Mouse (Mus musculus): ENCODE results near the gene Commd8.

Commd8 gene

DNA sequence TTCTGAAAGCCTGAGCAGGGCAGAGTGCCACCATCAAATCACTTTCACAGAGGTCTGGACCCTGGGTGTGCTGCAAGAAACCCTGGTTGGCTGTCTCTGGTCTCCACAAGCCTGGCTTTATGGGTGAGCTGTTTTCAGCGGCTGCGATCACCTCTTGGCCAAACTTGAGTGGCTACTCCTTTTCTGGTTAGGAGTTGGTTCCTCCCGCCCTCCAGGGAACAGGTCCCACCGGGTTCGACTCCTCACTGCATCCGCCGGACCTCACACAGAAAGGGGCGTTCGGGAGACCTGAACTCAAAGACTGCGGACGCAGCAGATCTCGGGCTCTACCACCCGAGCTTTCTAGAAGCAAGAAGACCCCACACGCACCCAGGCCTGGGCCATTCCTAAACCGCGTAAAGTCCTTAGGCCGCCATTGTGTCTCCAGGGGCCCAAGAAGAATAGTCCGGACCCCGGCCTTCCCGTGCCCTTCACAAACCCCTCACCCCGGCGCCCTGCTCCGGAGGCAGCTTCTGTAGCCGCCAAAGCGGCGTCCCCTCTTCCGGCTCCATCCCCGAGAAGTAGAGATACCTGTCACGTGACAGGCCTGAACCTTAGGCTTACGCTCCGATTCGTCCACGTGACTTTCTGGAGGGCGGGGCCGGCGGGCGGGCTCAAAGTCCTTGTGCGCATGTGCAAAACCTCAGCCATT, at the start of gene Commd8:
Gene Commd8 (minus strand): TSS at position 596 of the 691 bp plus-strand sequence.
- peak; percentile 95 for DNase-seq (ENCODE audit: low read depth, low spot score)

DNA sequence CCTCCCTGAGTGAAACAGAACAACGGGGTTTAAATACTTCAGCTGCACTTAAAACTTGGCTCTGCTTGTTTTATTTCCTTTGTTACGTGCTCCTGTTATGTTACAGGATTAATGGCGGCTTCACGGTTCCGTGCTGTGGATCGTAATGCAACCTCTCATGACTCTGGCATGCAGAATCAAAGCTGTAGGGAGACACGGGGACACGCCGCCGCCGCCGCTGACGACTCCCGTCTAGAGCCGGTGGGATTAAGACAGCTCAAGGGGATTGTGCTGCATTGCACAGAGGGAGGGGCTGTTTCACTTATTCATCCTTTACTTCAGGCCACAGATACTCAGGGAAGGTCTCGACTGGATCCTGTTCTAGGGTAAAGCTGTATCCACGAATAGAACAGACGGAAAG, 43.8 kb upstream of the Commd8 start:
- no peak for DNase-seq (ENCODE audit: low read depth, low spot score)

DNA sequence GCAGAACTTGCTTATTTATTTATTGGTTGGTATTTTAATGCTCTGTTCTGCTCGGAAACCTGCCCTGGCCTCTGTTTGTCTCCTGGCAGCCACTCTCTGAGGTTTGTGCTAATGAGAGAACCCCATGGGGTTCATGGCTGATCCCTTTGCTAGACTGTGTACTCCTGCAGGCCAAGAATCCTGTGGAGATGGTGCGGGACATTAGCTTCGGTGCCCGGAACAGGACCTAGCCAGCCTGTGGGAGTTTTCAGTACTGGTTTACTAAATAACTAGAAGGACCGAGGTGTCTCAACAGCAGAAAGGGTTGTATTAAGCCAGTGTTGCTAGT, 42.8 kb upstream of the Commd8 start:
- no peak for DNase-seq (ENCODE audit: low read depth, low spot score)

DNA sequence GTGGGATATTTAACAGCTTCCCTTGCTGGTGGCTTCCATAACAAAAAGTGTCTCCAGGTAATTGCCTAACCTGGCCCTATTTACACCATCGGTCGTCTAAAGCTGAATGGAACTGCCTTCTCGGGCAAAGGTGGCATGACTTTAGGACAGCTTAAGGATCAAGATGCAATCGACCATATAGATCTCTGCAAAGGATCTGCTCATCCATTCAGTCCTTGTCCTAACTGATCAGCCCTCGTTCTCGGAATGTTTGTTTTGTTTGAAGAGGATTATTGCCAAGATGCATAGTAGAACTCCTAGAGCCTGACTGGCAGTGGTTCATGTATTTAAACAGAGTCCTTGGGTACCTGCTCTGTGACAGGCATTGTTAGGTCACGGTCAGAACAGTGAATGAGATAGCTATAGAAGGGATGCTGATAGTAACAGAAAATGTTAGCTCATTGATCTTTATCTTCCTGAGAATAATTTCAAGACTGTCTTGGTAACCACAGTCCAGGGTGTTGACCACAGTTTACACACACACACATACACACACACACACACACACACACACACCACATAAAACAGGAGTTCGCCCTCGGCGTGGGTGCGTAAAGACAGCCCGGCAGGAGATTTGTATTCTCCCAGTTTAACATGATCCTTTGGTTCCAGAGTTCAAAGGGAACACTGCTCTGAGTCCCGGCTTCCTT, 42.3 kb upstream of the Commd8 start:
- no peak for DNase-seq (ENCODE audit: low read depth, low spot score)

DNA sequence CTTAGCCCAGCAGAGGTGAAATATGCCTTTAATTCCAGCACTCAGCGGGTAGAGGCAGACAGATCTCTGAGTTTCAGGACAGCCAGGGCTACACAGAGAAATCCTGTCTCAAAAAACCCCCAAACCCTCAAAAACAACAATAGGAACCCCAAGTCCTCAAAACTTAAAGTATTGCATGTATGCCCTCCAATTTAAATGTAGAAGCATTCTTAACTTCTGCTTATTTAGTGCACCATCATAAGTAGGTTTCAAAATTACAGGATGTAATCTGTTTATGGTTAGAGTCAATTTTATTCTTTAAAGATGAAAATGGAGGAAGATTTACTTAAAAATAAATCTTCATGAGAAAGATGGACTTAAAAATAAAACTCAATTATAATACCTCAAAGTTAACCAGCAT, 40.5 kb upstream of the Commd8 start:
- no peak for DNase-seq (ENCODE audit: low read depth, low spot score)

DNA sequence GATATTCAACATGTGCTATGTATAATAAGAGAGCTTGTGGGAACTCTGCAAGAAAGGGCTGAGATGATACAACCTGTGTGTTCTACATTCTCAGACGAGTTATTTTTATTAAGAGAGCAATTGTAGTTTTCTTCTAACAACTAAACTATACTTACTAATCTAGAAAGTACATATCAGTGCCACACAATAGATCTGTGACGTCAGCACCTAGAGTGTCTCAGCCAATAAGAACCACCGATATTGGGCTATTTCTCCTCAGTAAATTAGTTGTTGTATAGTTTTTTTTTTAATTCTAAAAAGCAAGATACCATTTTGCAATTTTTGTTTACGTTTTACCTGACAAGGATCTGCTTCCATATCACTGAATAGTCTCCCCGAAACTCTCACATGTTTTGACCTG, 37.3 kb upstream of the Commd8 start:
- DNase-seq (ENCODE audit: low read depth, low spot score) = no peak

DNA sequence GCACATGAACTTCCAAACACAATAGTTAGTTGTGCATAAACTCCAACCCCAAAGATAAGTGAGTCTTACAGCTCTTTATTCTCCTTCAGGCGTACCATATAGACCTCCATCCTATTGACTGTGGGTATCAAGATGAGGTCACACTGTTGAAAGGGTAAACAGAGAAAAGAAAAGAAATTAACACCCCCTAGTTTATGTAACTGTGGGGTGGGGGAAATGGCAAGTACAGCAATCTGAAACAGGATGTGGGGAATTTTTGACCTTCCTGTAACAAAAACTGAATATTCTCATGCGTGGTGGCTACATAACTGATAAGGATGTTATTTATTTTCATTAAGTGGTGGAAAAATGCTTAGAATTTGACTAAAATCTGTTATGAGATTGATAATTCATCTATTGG, 36.5 kb upstream of the Commd8 start:
- DNase-seq (ENCODE audit: low read depth, low spot score) = peak; percentile 27

DNA sequence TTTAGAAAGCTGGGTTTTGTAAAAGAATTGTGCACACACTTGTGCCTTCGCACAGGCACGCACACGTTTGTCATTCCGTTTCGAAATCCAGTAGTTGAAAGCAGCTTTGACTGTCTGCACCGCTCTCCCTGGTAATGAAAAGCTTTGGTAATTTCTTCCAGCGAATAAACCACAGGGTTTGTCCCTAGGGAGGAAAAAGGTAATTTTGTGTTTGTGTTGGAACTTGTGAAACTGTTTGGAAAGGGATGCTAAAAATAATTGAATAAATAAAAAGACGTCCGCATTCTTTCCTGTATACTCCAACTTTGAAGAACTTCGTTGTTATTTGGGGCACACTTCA, 35.7 kb upstream of the Commd8 start:
- DNase-seq (ENCODE audit: low read depth, low spot score) = no peak

DNA sequence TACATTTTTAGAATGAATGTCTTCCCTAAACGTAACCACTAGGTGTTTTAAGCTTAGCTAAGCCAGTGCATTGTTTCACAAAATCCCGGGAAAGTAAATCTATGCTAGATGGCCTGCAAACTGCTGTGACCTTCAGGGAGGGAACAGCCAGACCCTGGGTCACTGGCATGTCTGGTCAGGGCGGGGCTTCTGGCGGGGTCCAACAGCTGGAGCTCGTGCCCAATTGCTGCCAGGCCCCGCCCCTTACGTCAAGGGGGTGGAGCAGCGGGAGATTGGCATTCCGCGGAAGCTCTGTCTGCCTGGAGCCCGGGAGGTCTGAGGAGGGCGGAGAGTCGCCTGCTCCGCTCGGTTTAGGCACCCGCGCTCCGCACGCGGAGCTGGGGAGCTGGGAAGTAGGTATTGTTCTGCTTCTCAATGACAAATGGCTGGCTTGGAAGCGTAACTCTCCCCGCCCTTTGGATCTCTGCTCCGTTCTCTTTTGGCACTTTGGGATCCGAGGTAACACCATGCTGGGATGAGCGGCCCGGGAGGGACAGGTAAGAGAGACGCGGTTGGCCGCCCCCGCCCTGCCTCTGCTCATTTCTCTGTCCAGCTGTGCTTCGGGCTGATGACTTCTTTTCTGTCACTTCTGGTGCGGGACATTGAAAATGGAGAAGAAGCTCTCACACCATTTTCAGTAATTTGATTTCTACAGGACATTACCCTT, 35.2 kb upstream of the Commd8 start:
- peak; percentile 96 for DNase-seq (ENCODE audit: low read depth, low spot score)

DNA sequence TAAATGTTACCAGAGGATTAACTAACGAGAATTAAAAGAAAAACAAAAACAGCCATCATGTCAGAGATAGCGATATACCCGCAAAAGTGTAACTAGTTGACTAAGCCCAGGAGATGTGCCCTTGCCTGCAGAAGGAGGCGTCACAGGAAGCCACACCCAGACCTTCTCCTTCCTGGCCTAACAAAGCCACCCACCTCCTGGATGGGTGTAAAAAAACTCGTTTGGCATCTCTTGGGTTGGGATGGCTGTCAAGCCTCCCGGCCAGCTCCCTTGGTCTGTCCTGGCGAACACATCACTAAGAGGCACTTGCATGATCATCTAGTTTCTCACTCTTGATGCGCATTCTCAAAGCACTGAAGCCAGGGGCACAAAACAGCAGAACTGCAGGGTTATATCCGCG, 34.0 kb upstream of the Commd8 start:
- DNase-seq (ENCODE audit: low read depth, low spot score) = no peak

DNA sequence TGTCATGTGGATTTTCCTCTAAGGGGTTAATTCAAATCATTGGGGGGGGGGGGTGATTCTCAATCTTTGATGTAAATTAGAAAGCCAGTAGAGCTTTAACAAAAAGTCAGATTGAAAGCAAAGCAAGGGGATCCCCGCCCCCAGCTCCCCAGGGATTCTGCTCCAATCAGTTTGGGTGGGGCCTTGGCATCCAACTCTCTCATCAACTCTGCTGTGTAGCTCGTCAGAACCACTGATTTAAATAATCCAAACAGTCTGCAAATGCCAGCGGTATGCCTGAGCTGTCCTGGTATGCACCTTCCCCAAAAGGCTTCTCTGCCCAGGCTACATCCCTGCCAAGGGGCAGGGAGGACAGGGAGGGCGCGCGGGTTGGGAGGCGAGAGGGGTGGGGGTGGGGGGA, 33.6 kb upstream of the Commd8 start:
- no peak for DNase-seq (ENCODE audit: low read depth, low spot score)

DNA sequence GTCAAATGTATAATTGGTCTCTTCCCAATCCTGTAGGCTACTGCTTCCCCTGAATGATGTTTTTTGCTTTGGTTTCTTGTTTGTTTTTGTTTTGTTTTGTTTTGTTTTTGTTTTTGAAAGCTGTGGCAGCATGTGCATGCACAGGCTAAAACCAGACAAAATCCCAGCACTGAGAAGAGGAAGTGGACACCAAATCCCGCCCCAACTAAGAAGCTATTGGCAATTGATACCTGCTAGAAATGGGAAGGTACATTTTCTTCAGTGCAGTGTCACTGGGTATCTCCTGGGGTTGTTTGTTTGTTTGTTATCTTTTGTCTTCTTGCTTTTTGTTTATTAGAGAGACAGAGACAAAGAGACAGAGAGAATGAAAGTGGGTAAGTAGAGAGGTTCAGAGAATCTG, 27.5 kb upstream of the Commd8 start:
- no peak for DNase-seq (ENCODE audit: low read depth, low spot score)

DNA sequence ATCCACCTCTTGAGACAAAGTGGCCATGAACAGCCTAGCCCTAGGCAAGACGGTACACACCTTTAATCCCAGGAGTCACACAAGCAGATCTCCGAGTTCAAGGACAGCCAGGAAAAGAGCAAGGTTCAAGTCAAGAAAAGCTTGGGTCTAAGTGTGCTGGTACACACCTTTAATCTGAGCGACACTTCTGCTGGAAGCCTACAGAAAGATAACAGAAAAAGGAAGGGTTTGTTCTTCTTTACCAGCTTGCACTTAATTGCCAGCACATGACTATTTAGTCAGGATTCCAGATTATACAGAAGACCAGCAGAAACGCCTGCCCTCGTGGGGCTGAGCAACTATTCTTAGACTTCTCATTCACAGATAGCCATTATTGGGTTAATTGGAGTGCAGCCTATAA, 23.9 kb upstream of the Commd8 start:
- no peak for DNase-seq (ENCODE audit: low read depth, low spot score)

DNA sequence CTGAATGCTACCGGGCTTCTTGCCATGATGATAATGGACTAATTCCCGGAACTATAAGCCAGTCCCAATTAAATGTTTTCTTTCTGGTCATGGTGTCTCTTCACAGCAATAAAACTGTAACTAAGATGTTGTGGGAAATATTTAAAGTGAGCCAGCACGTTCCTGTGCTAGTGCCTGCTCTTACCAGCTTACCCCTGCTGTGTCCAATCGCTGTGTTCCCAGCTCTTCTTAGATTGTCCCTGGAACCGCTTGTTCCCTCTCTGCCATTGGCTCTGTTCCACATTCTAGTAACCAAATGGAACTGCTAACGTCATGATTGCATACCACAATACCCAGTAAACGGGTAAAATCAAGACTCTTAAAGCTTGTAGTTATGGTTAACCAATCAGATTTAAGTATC, 23.2 kb upstream of the Commd8 start:
- DNase-seq (ENCODE audit: low read depth, low spot score) = no peak

DNA sequence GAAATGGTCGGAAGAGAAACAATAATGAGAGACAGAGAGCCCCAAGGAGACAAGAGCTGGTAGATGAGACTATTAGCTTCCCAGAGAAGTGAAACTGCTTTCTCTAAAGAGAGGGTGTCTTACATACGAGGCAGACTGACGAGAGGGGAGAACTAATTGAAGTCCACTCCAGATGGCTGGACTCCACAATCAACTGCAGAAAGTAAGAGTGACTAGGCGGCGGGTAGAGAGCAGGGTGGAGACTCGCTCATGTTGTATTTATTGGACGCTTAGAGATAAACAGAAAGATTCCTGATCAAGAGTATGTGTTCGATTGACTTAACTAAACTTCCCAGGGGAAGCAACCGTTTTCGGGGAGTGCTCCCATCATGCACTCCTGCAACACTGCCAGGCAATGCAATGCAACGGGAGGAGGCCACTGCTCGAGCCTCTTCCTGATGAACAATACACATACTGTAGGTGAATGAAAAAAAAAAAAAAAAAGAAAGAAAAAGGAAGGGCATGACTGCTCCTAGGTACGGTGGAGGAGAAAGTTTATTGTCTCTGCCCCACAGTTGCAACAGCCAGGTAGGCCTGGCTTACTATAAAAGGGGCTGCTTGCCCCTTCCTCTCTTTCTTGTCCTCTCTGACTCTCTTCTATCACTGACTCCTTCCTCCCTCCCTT, 16.6 kb upstream of the Commd8 start:
- DNase-seq (ENCODE audit: low read depth, low spot score) = no peak

DNA sequence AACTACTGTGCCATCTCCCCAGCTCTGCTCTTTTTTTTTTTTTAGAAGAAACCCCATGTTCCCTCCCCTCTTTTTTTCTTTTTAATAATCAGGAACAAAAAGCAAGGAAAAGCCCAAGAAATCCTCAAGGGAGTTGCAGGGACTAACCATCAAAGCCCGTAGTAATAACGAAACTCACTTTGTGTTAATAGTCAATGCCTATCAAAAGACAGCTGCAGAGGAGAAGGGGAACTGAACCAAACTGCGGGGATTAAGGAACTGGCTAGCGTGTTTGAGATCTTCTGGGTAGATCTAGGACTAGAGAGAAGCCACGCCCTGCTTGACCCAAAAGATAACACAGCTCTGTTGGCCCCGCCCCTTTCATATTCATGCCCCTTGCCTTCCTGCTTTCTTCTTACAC, 15.9 kb upstream of the Commd8 start:
- DNase-seq (ENCODE audit: low read depth, low spot score) = peak; percentile 96

DNA sequence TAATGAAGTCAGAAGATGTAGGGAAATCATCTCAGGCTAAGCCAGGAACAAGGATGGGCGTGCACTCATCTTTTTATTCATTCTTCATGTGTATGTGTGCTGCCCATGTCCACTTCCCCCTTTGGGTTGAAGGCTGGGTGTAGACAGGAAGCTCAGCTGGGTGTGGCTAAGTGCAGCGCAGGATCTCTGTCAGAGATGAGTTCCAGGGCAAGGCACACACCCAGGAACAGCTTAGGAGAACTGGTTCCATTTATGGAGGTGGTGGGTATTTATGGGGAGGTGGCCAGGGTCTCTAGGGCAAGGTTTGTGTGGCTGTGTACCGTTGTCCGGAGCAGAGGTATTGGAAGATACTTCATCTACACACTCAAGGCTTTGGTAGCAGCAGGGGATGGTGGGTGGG, 14.8 kb upstream of the Commd8 start:
- DNase-seq (ENCODE audit: low read depth, low spot score) = peak; percentile 64

DNA sequence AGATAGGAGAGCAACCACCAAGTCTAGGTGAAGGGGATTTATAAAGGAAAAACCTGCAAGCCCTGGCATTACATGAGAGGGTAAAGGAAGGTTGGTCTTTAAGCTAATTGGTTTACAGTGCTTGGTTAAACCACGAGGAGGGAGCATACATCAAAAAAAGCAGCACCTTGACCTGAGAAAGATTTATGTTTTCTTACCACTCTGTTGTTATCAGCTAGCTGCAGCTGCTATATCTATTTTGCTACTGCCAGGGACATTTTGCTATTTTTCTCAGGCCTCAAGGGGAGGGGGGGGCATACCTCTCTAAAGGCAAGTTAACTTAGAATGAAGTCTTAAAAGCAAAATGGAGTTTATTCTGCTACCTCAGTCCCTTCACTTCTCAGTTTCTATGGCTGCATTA, 13.2 kb upstream of the Commd8 start:
- no peak for DNase-seq (ENCODE audit: low read depth, low spot score)

DNA sequence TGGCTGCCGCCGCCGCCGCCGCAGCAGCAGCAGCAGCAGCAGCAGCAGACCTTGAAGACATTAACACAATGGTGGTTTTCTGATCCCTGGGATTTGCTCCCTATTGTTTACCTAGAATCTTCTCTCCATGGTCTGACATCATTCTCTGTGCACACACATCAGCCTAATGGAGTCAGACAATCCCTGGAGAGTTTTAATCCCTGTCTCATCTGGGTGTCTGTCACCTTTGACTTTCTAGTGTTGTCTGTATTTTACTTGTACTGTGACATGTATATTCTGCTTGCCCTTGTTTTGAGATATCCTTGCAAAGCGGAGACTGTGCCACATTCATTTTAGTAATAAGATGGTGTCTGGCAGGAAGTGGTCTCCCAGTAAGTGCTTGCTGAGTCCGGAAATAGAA, 7.5 kb upstream of the Commd8 start:
- DNase-seq (ENCODE audit: low read depth, low spot score) = no peak

DNA sequence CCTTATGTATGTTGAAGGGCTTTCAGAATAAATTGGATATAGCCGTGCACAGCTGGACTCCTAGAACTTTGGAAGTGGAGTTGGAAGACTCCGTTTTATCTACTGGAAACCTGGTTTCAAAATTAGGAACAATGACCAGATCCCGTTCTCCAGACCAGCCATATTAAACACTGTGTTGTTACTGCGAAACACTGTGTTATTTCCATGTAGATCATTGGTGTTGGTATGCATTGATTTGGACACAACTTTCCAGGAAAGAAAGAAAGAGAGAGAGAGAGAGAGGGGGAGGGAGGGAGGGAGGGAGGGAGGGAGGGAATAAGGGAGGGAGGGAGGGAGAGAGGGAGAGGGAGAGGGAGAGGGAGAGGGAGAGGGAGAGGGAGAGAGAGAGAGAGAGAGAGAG, 7.1 kb upstream of the Commd8 start:
- DNase-seq (ENCODE audit: low read depth, low spot score) = no peak

DNA sequence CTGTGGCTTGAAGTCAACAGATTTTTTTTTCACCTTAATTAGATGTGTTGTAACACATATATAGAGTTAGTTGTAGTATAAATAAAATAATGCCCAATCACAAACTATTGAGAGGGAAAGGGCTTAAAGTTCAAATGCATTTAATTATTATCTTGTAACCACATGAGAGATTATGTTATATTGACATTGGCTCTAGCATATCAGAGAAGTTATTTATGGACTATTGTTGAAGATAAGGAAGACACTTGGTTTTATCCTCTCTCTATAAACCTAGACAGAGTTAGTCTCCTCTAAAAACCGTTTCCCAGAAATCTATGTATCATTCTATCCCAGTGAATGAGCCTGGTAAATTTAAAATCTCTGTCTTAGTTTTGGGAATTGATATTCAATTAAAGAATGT, 5.5 kb upstream of the Commd8 start:
- DNase-seq (ENCODE audit: low read depth, low spot score) = no peak

DNA sequence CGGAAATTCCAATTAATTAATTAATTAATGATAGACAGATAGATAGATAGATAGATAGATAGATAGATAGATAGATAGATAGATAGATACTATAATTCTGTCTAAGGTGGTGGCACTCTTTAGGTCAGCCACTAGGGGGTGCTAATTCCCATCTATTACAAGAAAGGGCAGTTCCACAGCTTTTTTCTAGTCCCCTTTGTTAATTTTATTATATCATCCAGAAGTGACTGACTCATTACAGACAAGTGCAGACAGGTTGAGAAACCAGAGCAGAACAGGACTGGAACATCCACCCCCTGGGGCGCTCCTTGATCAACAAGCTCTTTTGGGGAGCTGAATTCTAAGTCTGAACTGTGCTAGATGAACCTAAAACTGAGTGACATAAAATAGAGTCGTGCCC, 4.7 kb upstream of the Commd8 start:
- DNase-seq (ENCODE audit: low read depth, low spot score) = peak; percentile 65

DNA sequence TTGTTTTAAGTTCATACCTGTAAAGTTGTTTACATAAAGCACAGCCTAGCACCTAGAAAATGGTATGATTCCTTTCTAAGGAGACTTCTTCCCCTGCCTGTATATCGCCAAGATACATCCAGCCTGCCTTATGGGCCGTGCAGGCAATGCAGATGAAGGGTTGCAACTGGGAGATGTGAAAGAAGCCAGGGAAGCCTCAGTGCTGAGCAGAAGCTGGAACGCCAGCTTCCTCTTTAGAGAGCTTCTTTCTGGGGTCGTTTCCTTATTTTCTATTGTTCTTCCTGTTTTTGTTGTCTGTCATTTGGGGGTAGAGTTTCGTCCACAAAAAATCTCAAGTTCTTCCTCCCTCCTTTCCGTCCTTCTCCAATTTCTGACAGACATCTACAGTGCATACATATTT, 2.1 kb upstream of the Commd8 start:
- DNase-seq (ENCODE audit: low read depth, low spot score) = peak; percentile 72
